Mouse (Mus musculus): ENCODE measurements around the gene Arl15. TPM values are rescaled to one million over a fixed set of nuclear protein-coding genes. Genes with fewer than 3 reads are reported as not detected.
A peak's percentile ranks its signal among the peaks of the same experiment; 100 is the strongest.

Arl15 gene
- polyA plus RNA-seq, 1 experiment from 2014 or later, result 1.5 TPM

GRCm38 (mm10) chr13:113797378-113797777, 3.1 kb downstream of the Arl15 start:
- H3K9me3 ChIP-seq (ENCODE audit: low read length), result no peaks in the 10 kb centered on the region
- H3K4me1 ChIP-seq (ENCODE audit: insufficient read depth), result peaks cover 18% of the 10 kb centered on the region
- 62% methylated on average over 6 of the region's 6 CpGs for WGBS (ENCODE audit: insufficient replicate concordance)
- H3K9ac ChIP-seq (replicated peaks), result no peak overlapping the region
- H3K4me2 ChIP-seq (ENCODE audit: low read depth, low read length), result no peak overlapping the region
- no peak overlapping the region for H3K4me3 ChIP-seq (ENCODE audit: low read depth, low read length)
- no peaks in the 10 kb centered on the region for H3K27me3 ChIP-seq (ENCODE audit: insufficient read depth, low read length)
- DNase-seq (no peak), ATAC-seq (no peak)
- TF ChIP-seq EP300 (IDR thresholded peaks at IDR 0.05; ENCODE audit: low read depth) (no peak), CTCF (IDR thresholded peaks at IDR 0.05; ENCODE audit: low read depth) (no peak)
- H3K27ac ChIP-seq (ENCODE audit: low read depth), result no peak overlapping the region
- H3K36me3 ChIP-seq (replicated peaks; ENCODE audit: insufficient read depth, low read length), result no peaks in the 10 kb centered on the region

GRCm38 (mm10) chr13:113799361-113799760, 5.1 kb downstream of the Arl15 start:
- no peak for DNase-seq
- no peaks in the 10 kb centered on the region for H3K9me3 ChIP-seq (ENCODE audit: low read length)
- no peak for TF ChIP-seq CTCF (IDR thresholded peaks at IDR 0.05; ENCODE audit: low read depth)
- no peak for TF ChIP-seq EP300 (IDR thresholded peaks at IDR 0.05; ENCODE audit: low read depth)
- peaks cover 18% of the 10 kb centered on the region for H3K4me1 ChIP-seq (ENCODE audit: insufficient read depth)
- WGBS (ENCODE audit: insufficient replicate concordance), result 82% methylated on average over 4 of the region's 4 CpGs
- no peak for ATAC-seq
- H3K9ac ChIP-seq (replicated peaks), result no peak overlapping the region
- no peak overlapping the region for H3K27ac ChIP-seq (ENCODE audit: low read depth)
- no peak overlapping the region for H3K4me2 ChIP-seq (ENCODE audit: low read depth, low read length)
- H3K4me3 ChIP-seq (ENCODE audit: low read depth, low read length), result no peak overlapping the region
- H3K36me3 ChIP-seq (replicated peaks; ENCODE audit: insufficient read depth, low read length), result no peaks in the 10 kb centered on the region
- no peaks in the 10 kb centered on the region for H3K27me3 ChIP-seq (ENCODE audit: insufficient read depth, low read length)

GRCm38 (mm10) chr13:113800246-113800645, 5.9 kb downstream of the Arl15 start:
- no peak for TF ChIP-seq EP300 (IDR thresholded peaks at IDR 0.05; ENCODE audit: low read depth)
- TF ChIP-seq CTCF (IDR thresholded peaks at IDR 0.05; ENCODE audit: low read depth), result no peak
- no peak overlapping the region for H3K9ac ChIP-seq (replicated peaks)
- ATAC-seq (no peak; the same call in 1 of the 2 replicates), DNase-seq (no peak)
- H3K4me2 ChIP-seq (ENCODE audit: low read depth, low read length), result no peak overlapping the region
- 56% methylated on average over 4 of the region's 4 CpGs for WGBS (ENCODE audit: insufficient replicate concordance)
- H3K36me3 ChIP-seq (replicated peaks; ENCODE audit: insufficient read depth, low read length), result no peaks in the 10 kb centered on the region
- H3K27me3 ChIP-seq (ENCODE audit: insufficient read depth, low read length), result no peaks in the 10 kb centered on the region
- peaks cover 17% of the 10 kb centered on the region for H3K4me1 ChIP-seq (ENCODE audit: insufficient read depth)
- H3K9me3 ChIP-seq (ENCODE audit: low read length), result no peaks in the 10 kb centered on the region
- no peak overlapping the region for H3K4me3 ChIP-seq (ENCODE audit: low read depth, low read length)
- no peak overlapping the region for H3K27ac ChIP-seq (ENCODE audit: low read depth)

GRCm38 (mm10) chr13:113802571-113802970, 8.3 kb downstream of the Arl15 start:
- WGBS (ENCODE audit: insufficient replicate concordance), result 83% methylated on average over 9 of the region's 9 CpGs
- Histone ChIP-seq H3K36me3 (replicated peaks; ENCODE audit: insufficient read depth, low read length) (no peaks in the 10 kb centered on the region), H3K9ac (replicated peaks) (no peak overlapping the region), H3K4me3 (ENCODE audit: low read depth, low read length) (no peak overlapping the region), H3K9me3 (ENCODE audit: low read length) (no peaks in the 10 kb centered on the region), H3K27me3 (ENCODE audit: insufficient read depth, low read length) (no peaks in the 10 kb centered on the region), H3K4me1 (ENCODE audit: insufficient read depth) (peaks cover 5% of the 10 kb centered on the region), H3K27ac (ENCODE audit: low read depth) (no peak overlapping the region), H3K4me2 (ENCODE audit: low read depth, low read length) (no peak overlapping the region)
- TF ChIP-seq EP300 (IDR thresholded peaks at IDR 0.05; ENCODE audit: low read depth), result no peak
- no peak for TF ChIP-seq CTCF (IDR thresholded peaks at IDR 0.05; ENCODE audit: low read depth)
- ATAC-seq (no peak), DNase-seq (no peak)

GRCm38 (mm10) chr13:113811141-113811540, 16.8 kb downstream of the Arl15 start:
- ATAC-seq, result no peak

GRCm38 (mm10) chr13:113811910-113812592, 17.7 kb downstream of the Arl15 start:
- H3K4me2 ChIP-seq (ENCODE audit: low read depth, low read length), result no peak overlapping the region
- no peak overlapping the region for H3K4me3 ChIP-seq (ENCODE audit: low read depth, low read length)
- DNase-seq, result no peak
- no peak for TF ChIP-seq EP300 (IDR thresholded peaks at IDR 0.05; ENCODE audit: low read depth)
- no peak for TF ChIP-seq CTCF (IDR thresholded peaks at IDR 0.05; ENCODE audit: low read depth)
- H3K9me3 ChIP-seq (ENCODE audit: low read length), result no peaks in the 10 kb centered on the region
- ATAC-seq, result no peak
- H3K27me3 ChIP-seq (ENCODE audit: insufficient read depth, low read length), result no peaks in the 10 kb centered on the region
- peak overlapping the region; percentile 11; the same call in 1 of the 2 replicates for H3K27ac ChIP-seq (ENCODE audit: low read depth)
- no peaks in the 10 kb centered on the region for H3K36me3 ChIP-seq (replicated peaks; ENCODE audit: insufficient read depth, low read length)
- WGBS (ENCODE audit: insufficient replicate concordance), result 54% methylated on average over 9 of the region's 9 CpGs
- H3K9ac ChIP-seq (replicated peaks), result no peak overlapping the region
- H3K4me1 ChIP-seq (ENCODE audit: insufficient read depth), result peaks cover 25% of the 10 kb centered on the region

More at GRCm38 (mm10) chr13:113811141-113811540, 16.8 kb downstream of the Arl15 start:
- H3K4me1 ChIP-seq (ENCODE audit: insufficient read depth), result peaks cover 19% of the 10 kb centered on the region
- no peak for DNase-seq
- 90% methylated on average over 2 of the region's 2 CpGs for WGBS (ENCODE audit: insufficient replicate concordance)
- no peak for TF ChIP-seq CTCF (IDR thresholded peaks at IDR 0.05; ENCODE audit: low read depth)
- TF ChIP-seq EP300 (IDR thresholded peaks at IDR 0.05; ENCODE audit: low read depth), result no peak
- H3K27ac ChIP-seq (ENCODE audit: low read depth), result no peak overlapping the region
- H3K4me3 ChIP-seq (ENCODE audit: low read depth, low read length), result no peak overlapping the region
- no peaks in the 10 kb centered on the region for H3K36me3 ChIP-seq (replicated peaks; ENCODE audit: insufficient read depth, low read length)
- H3K27me3 ChIP-seq (ENCODE audit: insufficient read depth, low read length), result no peaks in the 10 kb centered on the region
- H3K4me2 ChIP-seq (ENCODE audit: low read depth, low read length), result no peak overlapping the region
- H3K9ac ChIP-seq (replicated peaks), result no peak overlapping the region
- no peaks in the 10 kb centered on the region for H3K9me3 ChIP-seq (ENCODE audit: low read length)
